Mouse (Mus musculus) limb, embryonic 14.5 days (tissue): ENCODE data around the gene Slc35f2. TPM values are rescaled to one million over a fixed set of nuclear protein-coding genes. Genes with fewer than 3 reads are reported as not detected.

Experiments
- ATAC-seq: fragments of 200-750 bp; cut with Nextera tagmentation; 2 replicates; pipeline ENCODE4 v1.8.0; 2017; ENCODE audit warnings: low read depth, moderate number of reproducible peaks, moderate TSS enrichment; ENCODE audit not compliant: low FRiP score
- DNase-seq: peaks from one replicate; pipeline ENCODE4 v3.0.0-alpha.2; 2015; ENCODE audit warnings: low spot score
- H3K27ac ChIP-seq: fragments of 300-500 bp; sonication (generic); replicated peaks from 2 replicates; pipeline ENCODE4 v1.5.1; 2014; ENCODE audit warnings: low read depth, mild to moderate bottlenecking, low read length, moderate library complexity, mixed read lengths
- H3K27me3 ChIP-seq: fragments of 300-500 bp; sonication (generic); 2 replicates; pipeline ENCODE4 v1.6.1; 2014; ENCODE audit warnings: low read length, mixed read lengths; ENCODE audit not compliant: control insufficient read depth, insufficient read depth
- H3K36me3 ChIP-seq: fragments of 300-500 bp; sonication (generic); 2 replicates; pipeline ENCODE4 v1.6.1; 2014; ENCODE audit warnings: mild to moderate bottlenecking, low read length, moderate library complexity, mixed read lengths; ENCODE audit not compliant: control insufficient read depth, insufficient read depth
- H3K4me1 ChIP-seq: fragments of 300-500 bp; sonication (generic); 2 replicates; pipeline ENCODE4 v1.6.1; 2014; ENCODE audit warnings: antibody characterized with exemption, low read length, mixed read lengths; ENCODE audit not compliant: control insufficient read depth, insufficient read depth
- H3K4me2 ChIP-seq: fragments of 300-500 bp; sonication (generic); replicated peaks from 2 replicates; pipeline ENCODE4 v1.6.1; 2014; ENCODE audit warnings: low read depth, mild to moderate bottlenecking, low read length, moderate library complexity; ENCODE audit not compliant: severe bottlenecking
- H3K4me3 ChIP-seq: fragments of 300-500 bp; sonication (generic); replicated peaks from 2 replicates; pipeline ENCODE4 v1.5.1; 2014; ENCODE audit warnings: low read length
- H3K9ac ChIP-seq: fragments of 300-500 bp; sonication (generic); 2 replicates; pipeline ENCODE4 v1.6.1; 2014; ENCODE audit warnings: mild to moderate bottlenecking, low read depth, low read length, moderate library complexity; ENCODE audit not compliant: severe bottlenecking
- H3K9me3 ChIP-seq: fragments of 300-500 bp; sonication (generic); 2 replicates; pipeline ENCODE4 v1.6.1; 2016; ENCODE audit warnings: low read length; ENCODE audit not compliant: control insufficient read depth
- POLR2A ChIP-seq: fragments of 200-500 bp; IDR thresholded peaks from 2 replicates; pipeline ENCODE4 v1.8.0; 2012; ENCODE audit warnings: inconsistent platforms, mild to moderate bottlenecking, moderate library complexity, borderline replicate concordance; ENCODE audit not compliant: insufficient read depth, insufficient read length; ENCODE audit errors: extremely low read depth
- WGBS: fragments of 180-500 bp; shearing (Covaris S2); extraction: QIAGEN DNeasy Blood & Tissue Kit; methylation state at CpG from one replicate; pipeline ENCODE4 v1.1.7; 2014; 5-methylcytosine and 5-hydroxymethylcytosine counted together
- polyA plus RNA-seq, 2 experiments: library from polyadenylated mRNA; depleted of rRNA in 1 of 2; stranded (reverse) in 1 of 2; unstranded in 1 of 2; fragments of >200 nt; fragmentation: Nextera tagmentation in 1 of 2; extraction: Ambion mirVana in 1 of 2; gene quantifications; 2 replicates each; pipeline versions ENCODE4 v1.2.1 to v1.2.3; 2012 to 2014

Gene Slc35f2
- polyA plus RNA-seq, 2 experiments = 4.1 TPM

DNA sequence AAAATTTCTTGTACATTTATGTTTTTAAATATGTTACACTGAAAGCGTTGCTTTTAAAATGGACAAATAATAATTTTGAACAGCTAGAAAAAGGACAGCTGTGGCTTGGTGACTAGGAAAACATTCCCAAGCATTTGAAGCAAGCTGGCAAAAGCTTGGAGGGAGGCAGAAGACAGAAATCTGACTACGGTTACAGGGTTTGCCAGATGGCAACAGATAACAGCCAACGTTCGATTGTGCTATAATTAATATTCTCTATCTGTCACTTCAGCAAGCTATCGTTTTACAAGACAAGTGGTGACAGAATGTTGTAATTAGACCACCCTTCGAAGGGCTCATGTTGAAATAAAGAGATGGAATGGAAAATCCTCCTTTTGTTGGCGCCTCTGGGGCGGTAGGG is 77.2 kb downstream of the Slc35f2 start:
- Histone ChIP-seq H3K4me2 (no peak overlapping the region), H3K9me3 (no peaks in the 10 kb centered on the region), H3K36me3 (no peaks in the 10 kb centered on the region), H3K27ac (no peak overlapping the region), H3K4me1 (no peaks in the 10 kb centered on the region), H3K27me3 (no peaks in the 10 kb centered on the region), H3K4me3 (no peak overlapping the region), H3K9ac (no peak overlapping the region)
- DNase-seq (no peak), ATAC-seq (no peak)
- 73% methylated on average over 8 of the region's 8 CpGs for WGBS
- no peak for TF ChIP-seq POLR2A

DNA sequence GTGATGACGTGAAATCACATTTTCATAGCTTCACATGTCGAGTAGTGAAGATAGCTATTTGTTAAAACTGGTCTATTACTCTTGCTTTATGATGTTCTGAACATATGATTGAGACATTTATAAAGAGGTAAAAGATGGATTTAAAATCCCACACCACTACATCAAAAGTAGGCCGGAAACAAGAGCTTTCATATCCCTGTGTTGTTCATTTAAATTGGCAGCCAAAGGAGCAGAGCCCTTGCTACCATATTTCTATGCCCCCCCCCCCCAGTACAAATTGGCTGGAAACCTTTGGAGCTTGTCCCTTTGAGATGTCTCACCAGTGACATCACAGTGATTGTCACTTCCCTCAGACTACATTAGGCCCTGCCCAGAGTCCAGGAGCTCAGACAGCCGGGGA is 78.5 kb downstream of the Slc35f2 start, which contains the start of gene Sln:
TSS of gene Sln (plus strand) at position 301 of the 400 bp plus-strand sequence.
- ATAC-seq = no peak

GRCm38 (mm10) chr9:53852158-53852557 is 80.8 kb downstream of the Slc35f2 start:
- 76% methylated on average over 4 of the region's 4 CpGs for WGBS
- no peak overlapping the region for H3K9ac ChIP-seq
- H3K4me1 ChIP-seq = no peaks in the 10 kb centered on the region
- H3K4me2 ChIP-seq = no peak overlapping the region
- no peak; the same call in 1 of the 2 replicates for ATAC-seq
- TF ChIP-seq POLR2A = no peak
- peak; percentile 26 for DNase-seq
- no peaks in the 10 kb centered on the region for H3K9me3 ChIP-seq
- H3K4me3 ChIP-seq = no peak overlapping the region
- H3K27ac ChIP-seq = no peak overlapping the region
- no peaks in the 10 kb centered on the region for H3K36me3 ChIP-seq
- H3K27me3 ChIP-seq = no peaks in the 10 kb centered on the region

More for the DNA sequence above, 78.5 kb downstream of the Slc35f2 start, which contains the start of gene Sln:
- Histone ChIP-seq H3K4me3 (no peak within 1 kb of the TSS), H3K36me3 (no peaks in the 10 kb centered on the region), H3K4me2 (no peak within 1 kb of the TSS), H3K27ac (no peak within 1 kb of the TSS), H3K27me3 (no peaks in the 10 kb centered on the region), H3K4me1 (no peaks in the 10 kb centered on the region), H3K9me3 (no peaks in the 10 kb centered on the region), H3K9ac (no peak within 1 kb of the TSS)
- no peak for DNase-seq
- 84% methylated on average over 4 of the region's 4 CpGs for WGBS
- TF ChIP-seq POLR2A = no peak

GRCm38 (mm10) chr9:53853672-53854071 is 82.3 kb downstream of the Slc35f2 start:
- Histone ChIP-seq H3K9me3 (no peaks in the 10 kb centered on the region), H3K27ac (no peak overlapping the region), H3K4me2 (no peak overlapping the region), H3K27me3 (no peaks in the 10 kb centered on the region), H3K9ac (no peak overlapping the region), H3K4me1 (no peaks in the 10 kb centered on the region), H3K4me3 (no peak overlapping the region), H3K36me3 (no peaks in the 10 kb centered on the region)
- DNase-seq (no peak), ATAC-seq (no peak)
- TF ChIP-seq POLR2A = no peak
- 73% methylated on average over 1 of the region's 1 CpGs for WGBS

- TF ChIP-seq POLR2A = no peak
- Histone ChIP-seq H3K4me3 (no peak overlapping the region), H3K27me3 (no peaks in the 10 kb centered on the region), H3K27ac (no peak overlapping the region), H3K36me3 (no peaks in the 10 kb centered on the region), H3K9ac (no peak overlapping the region), H3K4me1 (no peaks in the 10 kb centered on the region), H3K4me2 (no peak overlapping the region), H3K9me3 (no peaks in the 10 kb centered on the region)
- ATAC-seq (no peak), DNase-seq (no peak)
- WGBS = 91% methylated on average over 1 of the region's 1 CpGs
Observed at GRCm38 (mm10) chr9:53854525-53854924, 83.2 kb downstream of the Slc35f2 start.

DNA sequence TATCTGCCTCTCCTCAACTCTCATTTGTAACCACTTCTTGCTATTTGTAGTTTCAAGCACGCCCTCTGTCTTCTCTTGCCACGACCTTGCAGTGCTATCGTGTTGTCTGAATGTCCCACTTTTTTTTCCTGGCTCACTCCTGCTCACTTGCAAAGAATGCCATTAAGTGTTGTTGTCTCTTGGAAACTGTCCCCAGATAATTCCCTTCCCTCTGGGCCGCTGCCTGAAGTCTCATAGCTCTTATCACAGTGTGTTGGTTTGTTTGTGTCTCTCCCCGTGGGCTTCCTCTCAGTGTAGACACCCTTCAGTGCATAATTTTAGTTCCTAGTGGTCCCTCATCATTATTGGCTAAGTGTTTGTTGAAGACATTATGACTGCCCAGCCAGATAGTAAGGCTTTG is 86.5 kb downstream of the Slc35f2 start:
- no peaks in the 10 kb centered on the region for H3K27me3 ChIP-seq
- H3K9ac ChIP-seq = no peak overlapping the region
- H3K36me3 ChIP-seq = no peaks in the 10 kb centered on the region
- no peak overlapping the region for H3K27ac ChIP-seq
- no peak for DNase-seq
- TF ChIP-seq POLR2A = no peak
- WGBS = 83% methylated on average over 5 of the region's 5 CpGs
- H3K4me3 ChIP-seq = no peak overlapping the region
- H3K4me2 ChIP-seq = no peak overlapping the region
- ATAC-seq = no peak
- no peaks in the 10 kb centered on the region for H3K9me3 ChIP-seq
- H3K4me1 ChIP-seq = no peaks in the 10 kb centered on the region

Other genes with a start within 250 kb of the Slc35f2 start
- gene Atm, start 234.8 kb upstream of the Slc35f2 start, polyA plus RNA-seq (2012; rRNA removed) = 6.4 and 11.0 TPM in 2 replicates
- gene Atm, start 234.8 kb upstream of the Slc35f2 start, polyA plus RNA-seq (2014; fragmentation: Nextera tagmentation; extraction: Ambion mirVana) = 12.5 and 15.6 TPM in 2 replicates
- gene Npat, start 234.5 kb upstream of the Slc35f2 start, polyA plus RNA-seq (2012; rRNA removed) = 12.8 and 15.1 TPM in 2 replicates
- gene Npat, start 234.5 kb upstream of the Slc35f2 start, polyA plus RNA-seq (2014; fragmentation: Nextera tagmentation; extraction: Ambion mirVana) = 21.1 and 23.1 TPM in 2 replicates
- 70.7 and 105 TPM in 2 replicates for gene Acat1, start 161.2 kb upstream of the Slc35f2 start, polyA plus RNA-seq (2012; rRNA removed)
- 154 and 166 TPM in 2 replicates for gene Acat1, start 161.2 kb upstream of the Slc35f2 start, polyA plus RNA-seq (2014; fragmentation: Nextera tagmentation; extraction: Ambion mirVana)
- 12.0 and 13.4 TPM in 2 replicates for gene Cul5, start 101.5 kb upstream of the Slc35f2 start, polyA plus RNA-seq (2012; rRNA removed)
- gene Cul5, start 101.5 kb upstream of the Slc35f2 start, polyA plus RNA-seq (2014; fragmentation: Nextera tagmentation; extraction: Ambion mirVana) = 42.4 and 45.5 TPM in 2 replicates
- 0.20 and 0.25 TPM in 2 replicates for gene Rab39, start 65.3 kb upstream of the Slc35f2 start, polyA plus RNA-seq (2012; rRNA removed)
- 0.28 and 0.81 TPM in 2 replicates for gene Rab39, start 65.3 kb upstream of the Slc35f2 start, polyA plus RNA-seq (2014; fragmentation: Nextera tagmentation; extraction: Ambion mirVana)
- gene Sln, start 78.6 kb downstream of the Slc35f2 start, polyA plus RNA-seq (2012; rRNA removed) = 33.4 and 43.9 TPM in 2 replicates
- 67.8 and 100 TPM in 2 replicates for gene Sln, start 78.6 kb downstream of the Slc35f2 start, polyA plus RNA-seq (2014; fragmentation: Nextera tagmentation; extraction: Ambion mirVana)
- 0.82 and 1.4 TPM in 2 replicates for gene Elmod1, start 203.8 kb downstream of the Slc35f2 start, polyA plus RNA-seq (2012; rRNA removed)
- gene Elmod1, start 203.8 kb downstream of the Slc35f2 start, polyA plus RNA-seq (2014; fragmentation: Nextera tagmentation; extraction: Ambion mirVana) = 0.62 and 0.77 TPM in 2 replicates